Mouse (Mus musculus) urinary bladder, postnatal 0 days (tissue): Measurements from ENCODE around the gene Taf5l. TPM values are rescaled to one million over a fixed set of nuclear protein-coding genes. Genes with fewer than 3 reads are reported as not detected.

ENCODE experiments used
- microRNA counts: library from miRNA; unstranded; fragments of <30 nt; microRNA quantifications from one replicate; lab custom pipeline; 2016
- microRNA-seq: library from miRNA; unstranded; fragments of <30 nt; microRNA quantifications from one replicate; pipeline ENCODE4, GENCODE M21; 2016
- polyA plus RNA-seq: library from polyadenylated mRNA; unstranded; fragments of >200 nt; fragmentation: Nextera tagmentation; extraction: Ambion mirVana; gene quantifications from 2 replicates; pipeline ENCODE4 v1.2.1, GENCODE M21; 2015

Taf5l gene
- polyA plus RNA-seq = 20.6 and 21.7 TPM in 2 replicates

GRCm38 (mm10) chr8:124021237-124022227 lies at the start of gene Taf5l, which contains the start of gene Urb2:
TSS of gene Taf5l (minus strand) at chr8:124021397.
TSS of gene Urb2 (plus strand) at chr8:124021508.

GRCm38 (mm10) chr8:123982826-123983400 lies 38.3 kb downstream of the Taf5l start, which contains the start of gene Abcb10:
TSS of gene Abcb10 (minus strand) at chr8:123983122.

GRCm38 (mm10) chr8:123948942-123949685 lies 72.1 kb downstream of the Taf5l start, which contains the start of gene Nup133:
TSS of gene Nup133 (minus strand) at chr8:123949265.

MicroRNAs within 50 kb of the gene (microRNA counts, 519-probe panel; counts per million panel counts)
- microRNA mmu-miR-1967 (lab: Ali Mortazavi, UCI) = not detected

Small RNA genes lying within 50 kb of the gene (microRNA-seq; reads per million reads assigned to microRNA genes)
- not detected for gene Mir1967

Other genes starting within 250 kb of the Taf5l start
- gene Rab4a, start 215.4 kb downstream of the Taf5l start, polyA plus RNA-seq = 54.4 and 56.0 TPM in 2 replicates
- 2.7 and 3.4 TPM in 2 replicates for gene Ccsap, start 161.2 kb downstream of the Taf5l start, polyA plus RNA-seq
- gene Acta1, start 126.6 kb downstream of the Taf5l start, polyA plus RNA-seq = 7,704 and 8,329 TPM in 2 replicates
- gene Nup133, start 72.1 kb downstream of the Taf5l start, polyA plus RNA-seq = 9.9 and 11.2 TPM in 2 replicates
- gene Abcb10, start 38.3 kb downstream of the Taf5l start, polyA plus RNA-seq = 10.1 and 13.1 TPM in 2 replicates
- 1.8 and 2.3 TPM in 2 replicates for gene Urb2, start 111 bp upstream of the Taf5l start, polyA plus RNA-seq
- gene Galnt2, start 210.0 kb upstream of the Taf5l start, polyA plus RNA-seq = 53.6 and 62.4 TPM in 2 replicates